Mouse (Mus musculus): ENCODE data around the gene Gda. TPM values are rescaled to one million over a fixed set of nuclear protein-coding genes. Genes with fewer than 3 reads are reported as not detected.

Gene Gda
- polyA plus RNA-seq, 1 experiment from 2014 or later = 0.05 TPM

GRCm38 (mm10) chr19:21481031-21481430, 7.8 kb upstream of the Gda start:
- Histone ChIP-seq H3K4me3 (replicated peaks; ENCODE audit: low read depth, low read length) (no peak overlapping the region), H3K27me3 (ENCODE audit: insufficient read depth, low read length) (no peaks in the 10 kb centered on the region), H3K9ac (ENCODE audit: low read depth, low read length) (no peak overlapping the region), H3K27ac (no peak overlapping the region), H3K4me1 (replicated peaks; ENCODE audit: insufficient read depth, low read length) (no peaks in the 10 kb centered on the region), H3K4me2 (ENCODE audit: low read length) (no peak overlapping the region), H3K36me3 (ENCODE audit: insufficient read depth, low read length) (no peaks in the 10 kb centered on the region), H3K9me3 (replicated peaks; ENCODE audit: low read length) (no peaks in the 10 kb centered on the region)
- WGBS = 95% methylated on average over 1 of the region's 1 CpGs
- DNase-seq (ENCODE audit: low spot score) (no peak), ATAC-seq (replicated peaks; ENCODE audit: low FRiP score, low read depth) (no peak)
- TF ChIP-seq CTCF (IDR thresholded peaks at IDR 0.05; ENCODE audit: low read depth) = no peak

- 57% methylated on average over 2 of the region's 2 CpGs for WGBS
- Histone ChIP-seq H3K4me3 (replicated peaks; ENCODE audit: low read depth, low read length) (no peak overlapping the region), H3K9me3 (replicated peaks; ENCODE audit: low read length) (no peaks in the 10 kb centered on the region), H3K9ac (ENCODE audit: low read depth, low read length) (no peak overlapping the region), H3K4me1 (replicated peaks; ENCODE audit: insufficient read depth, low read length) (no peaks in the 10 kb centered on the region), H3K36me3 (ENCODE audit: insufficient read depth, low read length) (no peaks in the 10 kb centered on the region), H3K27me3 (ENCODE audit: insufficient read depth, low read length) (no peaks in the 10 kb centered on the region), H3K4me2 (ENCODE audit: low read length) (no peak overlapping the region), H3K27ac (no peak overlapping the region)
- ATAC-seq (replicated peaks; ENCODE audit: low FRiP score, low read depth) (no peak), DNase-seq (ENCODE audit: low spot score) (no peak)
- no peak for TF ChIP-seq CTCF (IDR thresholded peaks at IDR 0.05; ENCODE audit: low read depth)
Measured at GRCm38 (mm10) chr19:21480053-21480419, 6.8 kb upstream of the Gda start.

GRCm38 (mm10) chr19:21479183-21480052, 6.2 kb upstream of the Gda start:
- Histone ChIP-seq H3K9me3 (replicated peaks; ENCODE audit: low read length) (no peaks in the 10 kb centered on the region), H3K9ac (ENCODE audit: low read depth, low read length) (no peak overlapping the region), H3K27ac (no peak overlapping the region), H3K4me1 (replicated peaks; ENCODE audit: insufficient read depth, low read length) (no peaks in the 10 kb centered on the region), H3K27me3 (ENCODE audit: insufficient read depth, low read length) (no peaks in the 10 kb centered on the region), H3K4me3 (replicated peaks; ENCODE audit: low read depth, low read length) (no peak overlapping the region), H3K36me3 (ENCODE audit: insufficient read depth, low read length) (no peaks in the 10 kb centered on the region), H3K4me2 (ENCODE audit: low read length) (no peak overlapping the region)
- no peak for ATAC-seq (replicated peaks; ENCODE audit: low FRiP score, low read depth)
- no peak for TF ChIP-seq CTCF (IDR thresholded peaks at IDR 0.05; ENCODE audit: low read depth)
- DNase-seq (ENCODE audit: low spot score) = peak; percentile 19
- WGBS = 39% methylated on average over 18 of the region's 18 CpGs

GRCm38 (mm10) chr19:21478538-21478937, 5.3 kb upstream of the Gda start:
- Histone ChIP-seq H3K27ac (no peak overlapping the region), H3K4me3 (replicated peaks; ENCODE audit: low read depth, low read length) (no peak overlapping the region), H3K4me2 (ENCODE audit: low read length) (no peak overlapping the region), H3K36me3 (ENCODE audit: insufficient read depth, low read length) (no peaks in the 10 kb centered on the region), H3K9ac (ENCODE audit: low read depth, low read length) (no peak overlapping the region), H3K9me3 (replicated peaks; ENCODE audit: low read length) (no peaks in the 10 kb centered on the region), H3K27me3 (ENCODE audit: insufficient read depth, low read length) (no peaks in the 10 kb centered on the region), H3K4me1 (replicated peaks; ENCODE audit: insufficient read depth, low read length) (no peaks in the 10 kb centered on the region)
- WGBS = 18% methylated on average over 3 of the region's 3 CpGs
- TF ChIP-seq CTCF (IDR thresholded peaks at IDR 0.05; ENCODE audit: low read depth) = no peak
- DNase-seq (ENCODE audit: low spot score) = peak; percentile 61
- no peak; the same call in 1 of the 2 replicates for ATAC-seq (replicated peaks; ENCODE audit: low FRiP score, low read depth)

GRCm38 (mm10) chr19:21477780-21478179, 4.5 kb upstream of the Gda start:
- Histone ChIP-seq H3K9ac (ENCODE audit: low read depth, low read length) (no peak overlapping the region), H3K4me2 (ENCODE audit: low read length) (no peak overlapping the region), H3K4me3 (replicated peaks; ENCODE audit: low read depth, low read length) (no peak overlapping the region), H3K27me3 (ENCODE audit: insufficient read depth, low read length) (no peaks in the 10 kb centered on the region; the same call in 1 of the 2 replicates), H3K4me1 (replicated peaks; ENCODE audit: insufficient read depth, low read length) (0 out of 2 replicates have a peak, but pooled peaks cover under 1% of the 10 kb centered on the region), H3K9me3 (replicated peaks; ENCODE audit: low read length) (no peaks in the 10 kb centered on the region), H3K36me3 (ENCODE audit: insufficient read depth, low read length) (no peaks in the 10 kb centered on the region), H3K27ac (no peak overlapping the region)
- TF ChIP-seq CTCF (IDR thresholded peaks at IDR 0.05; ENCODE audit: low read depth) = no peak
- WGBS = 79% methylated on average over 2 of the region's 2 CpGs
- DNase-seq (ENCODE audit: low spot score) = no peak
- ATAC-seq (replicated peaks; ENCODE audit: low FRiP score, low read depth) = no peak

- no peak overlapping the region for H3K9ac ChIP-seq (ENCODE audit: low read depth, low read length)
- TF ChIP-seq CTCF (IDR thresholded peaks at IDR 0.05; ENCODE audit: low read depth) = no peak
- WGBS = 84% methylated on average over 3 of the region's 3 CpGs
- H3K36me3 ChIP-seq (ENCODE audit: insufficient read depth, low read length) = no peaks in the 10 kb centered on the region
- H3K4me3 ChIP-seq (replicated peaks; ENCODE audit: low read depth, low read length) = no peak overlapping the region
- H3K9me3 ChIP-seq (replicated peaks; ENCODE audit: low read length) = no peaks in the 10 kb centered on the region
- ATAC-seq (replicated peaks; ENCODE audit: low FRiP score, low read depth) (no peak), DNase-seq (ENCODE audit: low spot score) (no peak)
- no peak overlapping the region for H3K4me2 ChIP-seq (ENCODE audit: low read length)
- H3K27me3 ChIP-seq (ENCODE audit: insufficient read depth, low read length) = no peaks in the 10 kb centered on the region; the same call in 1 of the 2 replicates
- H3K27ac ChIP-seq = no peak overlapping the region
- 0 out of 2 replicates have a peak, but pooled peaks cover 4% of the 10 kb centered on the region for H3K4me1 ChIP-seq (replicated peaks; ENCODE audit: insufficient read depth, low read length)
Measured at GRCm38 (mm10) chr19:21476782-21477181, 3.5 kb upstream of the Gda start.
